Mouse (Mus musculus) limb, embryonic 15.5 days (tissue): ENCODE measurements around the gene Fcer1g. TPM values are rescaled to one million over a fixed set of nuclear protein-coding genes. Genes with fewer than 3 reads are reported as not detected.

Source experiments
- ATAC-seq: fragments of 200-750 bp; cut with Nextera tagmentation; 2 replicates; pipeline ENCODE4 v1.8.0; 2017; ENCODE audit warnings: low read depth, moderate TSS enrichment; ENCODE audit not compliant: insufficient number of reproducible peaks, low FRiP score, low TSS enrichment
- H3K27ac ChIP-seq: fragments of 300-500 bp; sonication (generic); 2 replicates; pipeline ENCODE4 v1.5.1; 2015; ENCODE audit warnings: moderate library complexity, mild to moderate bottlenecking, inconsistent platforms
- H3K27me3 ChIP-seq: fragments of 300-500 bp; sonication (generic); 2 replicates; pipeline ENCODE4 v1.6.1; 2015; ENCODE audit warnings: inconsistent platforms
- H3K36me3 ChIP-seq: fragments of 300-500 bp; sonication (generic); 2 replicates; pipeline ENCODE4 v1.6.1; 2015; ENCODE audit warnings: inconsistent platforms
- H3K4me1 ChIP-seq: fragments of 300-500 bp; sonication (generic); 2 replicates; pipeline ENCODE4 v1.6.1; 2015; ENCODE audit warnings: inconsistent platforms
- H3K4me2 ChIP-seq: fragments of 300-500 bp; sonication (generic); 2 replicates; pipeline ENCODE4 v1.6.1; 2015; ENCODE audit warnings: mild to moderate bottlenecking, inconsistent platforms
- H3K4me3 ChIP-seq: fragments of 300-500 bp; sonication (generic); 2 replicates; pipeline ENCODE4 v1.5.1; 2015; ENCODE audit warnings: mild to moderate bottlenecking, inconsistent platforms
- H3K9ac ChIP-seq: fragments of 300-500 bp; sonication (generic); 2 replicates; pipeline ENCODE4 v1.6.1; 2015; ENCODE audit warnings: inconsistent platforms
- H3K9me3 ChIP-seq: fragments of 300-500 bp; sonication (generic); 2 replicates; pipeline ENCODE4 v1.6.1; 2016; ENCODE audit warnings: inconsistent platforms
- WGBS: fragments of 180-500 bp; shearing (Covaris S2); methylation state at CpG from one replicate; pipeline ENCODE4 v1.1.7; 2015; 5-methylcytosine and 5-hydroxymethylcytosine counted together
- polyA plus RNA-seq: library from polyadenylated mRNA; unstranded; fragments of >200 nt; fragmentation: Nextera tagmentation; extraction: Ambion mirVana; gene quantifications from 2 replicates; pipeline ENCODE4 v1.2.1, GENCODE M21; 2015

The Fcer1g gene
- polyA plus RNA-seq, 1 experiment from 2014 or later, result 94.7 TPM

DNA sequence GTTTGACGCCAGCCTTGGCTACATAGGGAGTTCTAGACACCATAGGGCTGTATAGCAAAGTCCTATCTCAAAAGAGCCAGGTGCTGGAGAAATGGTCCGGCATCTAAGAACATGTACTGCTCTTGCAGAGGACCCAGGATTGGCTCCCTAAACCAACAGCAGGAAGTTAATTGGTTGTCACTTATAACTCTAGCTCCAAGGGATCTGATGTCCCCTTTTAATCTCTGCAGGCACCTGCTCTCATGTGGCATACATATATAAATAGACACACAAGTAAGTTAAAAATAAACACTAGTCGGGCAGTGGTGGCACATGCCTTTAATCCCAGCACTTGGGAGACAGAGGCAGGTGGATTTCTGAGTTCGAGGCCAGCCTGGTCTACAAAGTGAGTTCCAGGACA lies 1.6 kb upstream of the Fcer1g start:
- Histone ChIP-seq H3K9me3 (no peaks in the 10 kb centered on the region), H3K4me3 (no peak overlapping the region), H3K27me3 (no peaks in the 10 kb centered on the region), H3K36me3 (peaks cover 75% of the 10 kb centered on the region), H3K27ac (no peak overlapping the region), H3K4me2 (no peak overlapping the region), H3K9ac (no peak overlapping the region), H3K4me1 (0 out of 2 replicates have a peak, but pooled peaks cover 2% of the 10 kb centered on the region)
- 89% methylated on average over 4 of the region's 4 CpGs for WGBS
- no peak for ATAC-seq

DNA sequence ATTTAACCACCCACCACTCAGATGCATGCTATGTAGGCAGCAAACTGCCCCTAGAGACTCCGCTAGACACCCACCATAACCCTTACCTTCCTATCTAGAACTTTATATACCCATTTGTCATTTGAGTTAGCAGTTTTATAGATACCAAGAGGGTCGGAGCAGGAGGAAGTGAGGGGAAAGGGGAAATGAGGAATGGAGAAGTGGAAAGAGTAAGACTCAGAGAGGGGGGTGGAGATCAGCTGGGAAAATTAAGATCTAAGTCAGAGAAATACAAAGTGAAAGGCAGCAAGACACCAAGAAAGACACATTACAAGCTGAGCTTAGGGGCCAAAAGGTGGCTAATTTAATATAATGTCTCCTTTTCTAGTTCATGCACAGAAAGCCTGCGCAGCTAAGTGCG lies 373 bp upstream of the Fcer1g start:
- ATAC-seq, result no peak
- H3K4me3 ChIP-seq, result no peak overlapping the region
- H3K36me3 ChIP-seq, result peaks cover 63% of the 10 kb centered on the region
- H3K9ac ChIP-seq, result no peak overlapping the region
- H3K27ac ChIP-seq, result no peak overlapping the region
- WGBS, result 77% methylated on average over 4 of the region's 4 CpGs
- no peaks in the 10 kb centered on the region for H3K27me3 ChIP-seq
- 0 out of 2 replicates have a peak, but pooled peaks cover 3% of the 10 kb centered on the region for H3K4me1 ChIP-seq
- no peak overlapping the region for H3K4me2 ChIP-seq
- H3K9me3 ChIP-seq, result no peaks in the 10 kb centered on the region

DNA sequence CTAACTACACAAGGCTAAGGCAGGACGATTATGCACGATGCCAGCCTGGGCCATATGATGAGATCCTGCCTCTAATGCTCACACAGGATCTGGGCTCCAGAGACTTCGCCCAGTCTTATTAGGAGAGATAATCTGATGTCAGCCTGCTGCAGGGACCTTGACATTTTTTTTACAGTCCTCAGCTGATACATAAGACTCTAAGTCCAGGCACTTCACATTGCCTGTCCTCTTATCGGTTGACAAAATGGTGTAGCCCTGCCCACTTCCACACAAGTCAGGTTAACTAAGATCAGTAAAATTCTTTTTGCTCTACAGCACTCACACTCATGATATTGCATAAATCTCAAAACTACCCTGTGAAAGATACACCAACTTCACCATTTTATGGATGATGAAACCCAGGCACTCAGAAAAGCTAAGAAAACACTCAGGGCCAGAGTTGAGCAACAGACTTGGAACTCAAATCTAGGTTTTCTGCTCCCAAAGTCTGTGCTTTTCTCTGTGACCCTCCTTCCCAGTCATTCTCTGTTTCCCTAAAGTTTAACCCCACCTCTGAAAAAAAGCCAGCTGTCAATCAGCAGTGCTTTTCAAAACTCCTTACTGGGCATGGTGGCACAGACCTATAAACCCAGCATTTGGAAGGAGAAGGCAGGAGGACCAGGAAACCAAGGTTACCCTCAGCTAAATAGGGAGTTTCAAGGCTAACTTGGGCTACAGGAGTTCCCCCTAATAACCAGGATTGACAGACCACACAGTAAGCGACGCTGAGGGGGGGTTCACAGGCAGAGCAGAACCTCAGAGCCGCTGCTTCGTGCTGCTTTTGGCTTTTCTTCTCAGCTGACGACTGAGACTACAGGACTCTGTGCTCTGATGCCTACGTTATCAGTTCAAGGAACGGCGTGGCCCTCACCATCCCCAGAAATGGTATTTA lies 1.1 kb downstream of the Fcer1g start:
- peaks cover 49% of the 10 kb centered on the region for H3K36me3 ChIP-seq
- 0 out of 2 replicates have a peak, but pooled peaks cover 3% of the 10 kb centered on the region for H3K4me1 ChIP-seq
- 88% methylated on average over 12 of the region's 12 CpGs for WGBS
- H3K27me3 ChIP-seq, result no peaks in the 10 kb centered on the region
- no peak for ATAC-seq
- no peak overlapping the region for H3K9ac ChIP-seq
- H3K9me3 ChIP-seq, result no peaks in the 10 kb centered on the region
- no peak overlapping the region; the same call in 1 of the 2 replicates for H3K27ac ChIP-seq
- no peak overlapping the region; the same call in 1 of the 2 replicates for H3K4me3 ChIP-seq
- H3K4me2 ChIP-seq, result no peak overlapping the region

- no peak overlapping the region for H3K9ac ChIP-seq
- H3K27ac ChIP-seq, result no peak overlapping the region
- WGBS, result 83% methylated on average over 5 of the region's 5 CpGs
- H3K36me3 ChIP-seq, result peaks cover 42% of the 10 kb centered on the region
- no peak overlapping the region for H3K4me2 ChIP-seq
- no peak for ATAC-seq
- H3K27me3 ChIP-seq, result no peaks in the 10 kb centered on the region
- no peaks in the 10 kb centered on the region for H3K9me3 ChIP-seq
- no peak overlapping the region for H3K4me3 ChIP-seq
- 0 out of 2 replicates have a peak, but pooled peaks cover 3% of the 10 kb centered on the region for H3K4me1 ChIP-seq
Measured at GRCm38 (mm10) chr1:171232348-171232747, 1.8 kb downstream of the Fcer1g start.

- Histone ChIP-seq H3K27me3 (no peaks in the 10 kb centered on the region), H3K27ac (no peak overlapping the region), H3K4me1 (0 out of 2 replicates have a peak, but pooled peaks cover 3% of the 10 kb centered on the region), H3K9me3 (no peaks in the 10 kb centered on the region), H3K9ac (no peak overlapping the region), H3K4me2 (no peak overlapping the region), H3K36me3 (peaks cover 37% of the 10 kb centered on the region), H3K4me3 (no peak overlapping the region)
- ATAC-seq, result no peak
- WGBS, result 80% methylated on average over 4 of the region's 4 CpGs
Measured at GRCm38 (mm10) chr1:171231844-171232243, 2.3 kb downstream of the Fcer1g start.

DNA sequence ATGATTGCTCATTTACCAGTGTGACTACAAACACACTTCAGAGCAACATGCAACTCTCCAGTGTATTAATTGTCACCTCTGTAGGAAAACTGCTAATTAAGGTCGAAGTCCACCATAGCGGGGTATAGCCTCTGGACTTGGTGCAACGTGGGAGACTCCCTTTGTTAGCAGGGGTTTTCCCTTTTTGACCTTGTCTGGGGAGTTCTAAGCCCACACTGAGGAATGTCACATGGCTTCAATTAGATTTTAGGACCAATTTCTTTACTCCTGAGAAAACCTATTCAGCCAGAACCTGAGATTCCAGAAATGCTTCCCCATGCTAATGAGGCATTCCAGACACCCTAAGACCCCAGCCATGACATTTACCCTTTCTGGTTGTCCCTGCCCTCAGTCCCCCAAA lies 4.0 kb downstream of the Fcer1g start:
- H3K36me3 ChIP-seq, result peaks cover 21% of the 10 kb centered on the region
- no peaks in the 10 kb centered on the region for H3K9me3 ChIP-seq
- 38% methylated on average over 3 of the region's 3 CpGs for WGBS
- no peak overlapping the region for H3K27ac ChIP-seq
- H3K4me2 ChIP-seq, result no peak overlapping the region
- ATAC-seq, result no peak
- no peaks in the 10 kb centered on the region for H3K27me3 ChIP-seq
- H3K9ac ChIP-seq, result no peak overlapping the region
- no peak overlapping the region for H3K4me3 ChIP-seq
- 0 out of 2 replicates have a peak, but pooled peaks cover 3% of the 10 kb centered on the region for H3K4me1 ChIP-seq

- H3K9ac ChIP-seq, result no peak overlapping the region
- H3K4me3 ChIP-seq, result no peak overlapping the region
- H3K36me3 ChIP-seq, result peaks cover 16% of the 10 kb centered on the region
- H3K27me3 ChIP-seq, result no peaks in the 10 kb centered on the region
- ATAC-seq, result no peak
- H3K4me1 ChIP-seq, result 0 out of 2 replicates have a peak, but pooled peaks cover 3% of the 10 kb centered on the region
- no peak overlapping the region for H3K27ac ChIP-seq
- no peak overlapping the region for H3K4me2 ChIP-seq
- no peaks in the 10 kb centered on the region for H3K9me3 ChIP-seq
- 37% methylated on average over 6 of the region's 6 CpGs for WGBS
Measured at GRCm38 (mm10) chr1:171229750-171230149, 4.4 kb downstream of the Fcer1g start.

DNA sequence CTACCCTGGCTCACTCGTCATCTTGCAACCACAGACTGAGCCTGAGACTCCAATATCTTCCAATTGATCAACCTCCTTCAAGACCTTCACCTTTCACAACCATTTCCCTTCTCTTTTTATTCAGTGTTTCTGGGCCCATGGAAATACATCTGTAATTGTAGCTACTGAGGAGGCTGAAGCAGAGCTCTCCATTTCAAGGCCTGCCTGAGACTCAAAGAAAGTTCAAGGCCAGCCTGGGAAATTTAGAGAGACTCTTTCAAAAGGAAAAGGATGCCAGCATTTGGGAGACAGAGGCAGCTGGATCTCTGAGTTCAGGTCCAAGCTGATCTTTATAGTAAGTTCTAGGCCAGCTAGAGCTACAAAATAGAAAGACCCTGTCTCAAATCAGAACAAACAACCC lies 6.3 kb downstream of the Fcer1g start:
- no peak overlapping the region for H3K4me3 ChIP-seq
- no peaks in the 10 kb centered on the region for H3K27me3 ChIP-seq
- H3K27ac ChIP-seq, result no peak overlapping the region
- H3K4me2 ChIP-seq, result no peak overlapping the region
- 0 out of 2 replicates have a peak, but pooled peaks cover 3% of the 10 kb centered on the region for H3K4me1 ChIP-seq
- H3K9me3 ChIP-seq, result no peaks in the 10 kb centered on the region
- ATAC-seq, result no peak
- H3K36me3 ChIP-seq, result no peaks in the 10 kb centered on the region
- WGBS, result 68% methylated on average over 1 of the region's 1 CpGs
- H3K9ac ChIP-seq, result no peak overlapping the region

- Histone ChIP-seq H3K27me3 (no peaks in the 10 kb centered on the region), H3K4me3 (no peak overlapping the region), H3K27ac (no peak overlapping the region), H3K4me1 (peaks cover 6% of the 10 kb centered on the region), H3K36me3 (no peaks in the 10 kb centered on the region), H3K9ac (no peak overlapping the region), H3K9me3 (no peaks in the 10 kb centered on the region), H3K4me2 (no peak overlapping the region)
- ATAC-seq, result no peak
- 50% methylated on average over 4 of the region's 4 CpGs for WGBS
Measured at GRCm38 (mm10) chr1:171226780-171227179, 7.4 kb downstream of the Fcer1g start.

- no peaks in the 10 kb centered on the region for H3K27me3 ChIP-seq
- 73% methylated on average over 5 of the region's 5 CpGs for WGBS
- ATAC-seq, result no peak
- H3K36me3 ChIP-seq, result 0 out of 2 replicates have a peak, but pooled peaks cover 3% of the 10 kb centered on the region
- H3K4me3 ChIP-seq, result no peak within 1 kb of the TSS
- no peak within 1 kb of the TSS for H3K4me2 ChIP-seq
- no peak within 1 kb of the TSS for H3K27ac ChIP-seq
- H3K4me1 ChIP-seq, result peaks cover 15% of the 10 kb centered on the region
- no peak within 1 kb of the TSS for H3K9ac ChIP-seq
- H3K9me3 ChIP-seq, result no peaks in the 10 kb centered on the region
Measured at GRCm38 (mm10) chr1:171224857-171225256, 9.3 kb downstream of the Fcer1g start, which contains the start of gene Apoa2. Gene Apoa2, plus strand, starts transcription at chr1:171225054.

GRCm38 (mm10) chr1:171223796-171224195 lies 10.4 kb downstream of the Fcer1g start:
- H3K36me3 ChIP-seq, result peaks cover 13% of the 10 kb centered on the region
- peaks cover 15% of the 10 kb centered on the region for H3K4me1 ChIP-seq
- no peaks in the 10 kb centered on the region for H3K9me3 ChIP-seq
- no peak overlapping the region for H3K9ac ChIP-seq
- ATAC-seq, result no peak
- H3K4me3 ChIP-seq, result no peak overlapping the region
- WGBS, result 86% methylated on average over 2 of the region's 2 CpGs
- no peak overlapping the region for H3K27ac ChIP-seq
- no peak overlapping the region for H3K4me2 ChIP-seq
- no peaks in the 10 kb centered on the region for H3K27me3 ChIP-seq

- Histone ChIP-seq H3K27ac (peak overlapping the region; percentile 93), H3K9ac (no peak overlapping the region), H3K4me2 (peak overlapping the region; percentile 40), H3K27me3 (no peaks in the 10 kb centered on the region), H3K36me3 (peaks cover 20% of the 10 kb centered on the region), H3K4me1 (peaks cover 15% of the 10 kb centered on the region), H3K9me3 (no peaks in the 10 kb centered on the region), H3K4me3 (peak overlapping the region; percentile 64)
- ATAC-seq, result no peak
- 81% methylated on average over 6 of the region's 6 CpGs for WGBS
Measured at GRCm38 (mm10) chr1:171223168-171223567, 11.0 kb downstream of the Fcer1g start.
